Mouse (Mus musculus) testis, postnatal 10 days (tissue): ENCODE data around the gene Poldip2.

Experiments
- DNase-seq: peaks from one replicate; pipeline ENCODE4 v3.0.0; 2021; ENCODE audit warnings: low spot score

The Poldip2 gene

GRCm38 (mm10) chr11:78544449-78545111 is 32.6 kb downstream of the Poldip2 start:
- DNase-seq, result no peak

GRCm38 (mm10) chr11:78545181-78545580 is 33.2 kb downstream of the Poldip2 start:
- no peak for DNase-seq

DNA sequence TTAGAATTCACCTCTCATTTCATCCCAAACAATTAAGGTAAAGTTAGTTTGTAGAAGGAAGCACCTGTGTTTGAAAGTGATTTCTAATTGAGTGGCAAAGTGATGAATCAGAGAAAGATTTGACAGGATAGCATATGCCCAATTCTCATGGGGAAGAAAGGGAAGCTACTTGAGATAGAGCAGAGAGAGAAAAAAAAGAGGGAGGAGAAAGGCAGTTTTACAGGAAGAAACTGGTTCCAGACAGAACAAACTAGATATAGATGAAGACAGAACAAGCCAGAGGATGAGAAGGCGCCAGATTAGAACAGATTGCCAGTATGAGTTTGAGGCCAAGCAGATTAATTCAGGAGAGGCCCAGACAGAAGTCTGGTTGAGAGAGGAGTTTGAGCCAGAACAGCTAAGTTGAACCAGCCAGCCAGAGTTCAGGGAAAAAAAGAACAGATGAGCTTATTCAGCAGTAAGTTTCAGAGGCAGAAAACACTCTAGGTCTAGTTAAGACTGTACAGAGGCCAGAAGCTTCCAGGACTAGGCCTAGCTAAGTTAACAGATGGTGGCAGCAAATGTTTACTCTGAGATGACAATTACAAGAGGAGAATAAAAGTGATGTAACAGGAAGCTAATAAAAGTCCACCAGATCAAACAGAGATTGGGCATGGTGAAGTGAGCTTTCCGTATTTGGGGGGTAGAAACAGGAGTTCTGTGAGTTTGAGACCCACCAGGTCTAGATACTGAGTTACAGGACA is 35.9 kb downstream of the Poldip2 start:
- no peak for DNase-seq

DNA sequence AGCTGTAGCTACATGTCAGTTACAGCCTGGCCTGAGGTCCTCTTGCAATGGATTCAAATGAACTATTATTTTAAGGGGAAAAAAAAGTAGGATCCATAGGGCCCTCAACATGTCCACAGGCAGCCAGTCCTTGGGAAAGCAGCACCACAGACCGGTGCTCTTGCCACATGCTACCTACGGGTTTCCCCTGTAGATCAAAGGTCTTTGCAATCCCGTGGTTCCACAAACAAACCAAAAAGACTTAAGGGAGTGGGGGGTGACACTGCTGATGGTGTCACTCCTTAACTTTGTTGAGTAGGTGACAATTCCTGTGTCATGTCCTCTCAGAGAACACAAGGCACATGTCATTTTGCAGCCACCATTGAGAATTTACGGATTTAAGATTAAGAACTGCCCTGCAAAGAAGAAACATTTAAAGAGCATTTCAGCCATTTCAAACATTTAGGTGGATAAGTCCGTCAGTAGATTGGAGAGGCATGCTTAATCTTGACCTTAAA is 37.5 kb downstream of the Poldip2 start:
- no peak for DNase-seq

- DNase-seq, result peak; percentile 96
Observed at GRCm38 (mm10) chr11:78550168-78551058, 38.4 kb downstream of the Poldip2 start, which contains the start of gene Tmem97. TSS of gene Tmem97 (minus strand) at chr11:78550777.

GRCm38 (mm10) chr11:78551059-78551398 is 39.0 kb downstream of the Poldip2 start:
- DNase-seq, result no peak

DNA sequence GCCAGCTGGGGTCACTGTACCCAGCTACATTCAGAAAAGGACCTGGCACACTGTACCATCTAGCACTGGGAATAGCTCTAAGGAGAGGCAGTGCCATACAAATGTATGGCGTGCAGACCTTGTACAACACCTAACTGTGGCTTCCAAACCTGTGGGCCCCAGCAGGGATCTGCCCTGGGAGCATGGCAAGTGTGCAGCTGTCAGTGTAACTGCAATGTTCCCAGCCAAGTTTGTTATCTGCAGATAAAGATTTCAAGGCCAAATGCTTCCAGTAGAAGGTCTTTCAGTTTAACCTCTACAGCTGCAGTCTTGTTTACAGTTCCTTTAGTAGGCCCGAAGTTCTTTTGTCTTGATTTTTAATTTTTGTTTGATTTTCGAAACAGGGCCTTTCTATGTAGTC is 43.6 kb downstream of the Poldip2 start:
- DNase-seq, result no peak

DNA sequence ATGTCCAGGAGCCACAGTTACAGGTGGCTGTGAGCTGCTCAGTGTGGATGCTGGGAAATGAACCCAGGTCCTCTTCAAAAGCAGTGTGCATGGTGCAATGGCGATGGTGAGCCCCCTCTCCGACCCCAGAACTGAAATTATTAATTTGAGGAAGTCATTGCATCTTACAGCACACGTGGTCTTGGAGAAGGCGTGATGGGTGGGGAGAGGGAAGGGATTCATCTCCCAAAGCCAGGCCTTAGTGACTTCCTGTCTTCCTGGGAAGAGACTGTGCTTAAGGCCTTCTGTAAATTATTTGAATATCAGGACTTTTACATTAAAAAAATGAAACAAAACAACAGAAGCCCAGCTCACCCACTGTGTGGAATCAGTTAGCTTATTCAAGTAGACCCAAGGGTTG is 44.1 kb downstream of the Poldip2 start:
- no peak for DNase-seq

- no peak for DNase-seq
Observed at GRCm38 (mm10) chr11:78557241-78557640, 45.2 kb downstream of the Poldip2 start.

DNA sequence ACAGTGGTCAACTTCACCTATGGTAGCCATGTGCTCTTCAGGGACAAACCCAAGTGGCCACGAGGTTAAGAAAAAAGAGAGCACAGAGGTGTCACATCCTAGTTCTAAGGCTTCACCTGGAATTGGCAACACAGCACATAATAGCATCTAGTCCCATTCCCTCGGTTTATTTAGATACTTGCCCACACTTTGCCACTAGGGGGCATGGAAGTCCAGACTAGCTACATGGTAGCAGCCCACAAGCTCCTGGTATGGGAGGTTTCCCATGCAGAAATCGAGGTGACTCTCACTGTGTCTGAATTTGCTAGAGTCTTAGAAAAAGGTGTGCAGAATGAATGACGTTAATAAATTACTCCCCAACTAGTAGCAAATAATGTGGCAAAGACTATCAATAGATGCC is 48.5 kb downstream of the Poldip2 start:
- peak; percentile 80 for DNase-seq

DNA sequence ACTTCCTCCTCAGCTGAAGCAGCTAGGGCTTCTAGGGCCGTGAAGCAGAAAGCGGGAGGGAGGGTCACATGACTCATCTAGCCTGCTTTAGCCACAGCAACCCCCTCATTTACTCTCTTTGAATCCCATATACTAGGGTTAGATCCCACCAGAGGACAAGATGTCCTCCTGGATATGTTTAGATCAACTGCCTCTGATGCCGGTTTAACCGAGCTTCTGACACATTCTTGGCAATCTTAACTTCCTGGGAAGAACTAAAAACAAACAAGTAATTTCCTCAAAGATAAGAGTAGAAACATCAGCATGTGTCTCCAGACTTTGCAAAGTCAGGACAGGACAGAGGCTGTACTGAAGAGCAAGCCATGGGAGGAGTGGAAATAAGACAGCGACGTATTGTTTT is 54.8 kb downstream of the Poldip2 start:
- DNase-seq, result no peak

- no peak for DNase-seq
Observed at GRCm38 (mm10) chr11:78567614-78568013, 55.6 kb downstream of the Poldip2 start.

DNA sequence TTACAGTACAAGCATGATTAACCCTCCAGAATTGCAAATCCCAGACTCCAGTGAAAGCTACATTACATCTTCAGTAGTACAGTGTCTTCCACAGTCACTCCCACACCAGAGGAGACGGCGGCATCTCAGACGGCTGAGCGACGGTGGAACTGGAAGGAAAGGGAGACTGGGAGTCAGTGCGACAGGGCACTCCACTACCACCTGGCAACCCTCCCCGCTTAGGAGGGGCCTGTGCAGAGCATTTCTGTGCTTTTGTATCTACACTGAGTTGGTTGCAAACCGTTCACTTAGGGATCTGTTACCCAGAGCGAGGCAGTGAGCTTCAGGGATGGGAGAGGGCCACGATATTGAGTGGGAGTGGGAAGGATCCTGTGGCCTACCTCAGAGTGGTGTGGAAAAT is 56.8 kb downstream of the Poldip2 start:
- no peak for DNase-seq

GRCm38 (mm10) chr11:78569806-78570205 is 57.8 kb downstream of the Poldip2 start:
- no peak for DNase-seq

DNA sequence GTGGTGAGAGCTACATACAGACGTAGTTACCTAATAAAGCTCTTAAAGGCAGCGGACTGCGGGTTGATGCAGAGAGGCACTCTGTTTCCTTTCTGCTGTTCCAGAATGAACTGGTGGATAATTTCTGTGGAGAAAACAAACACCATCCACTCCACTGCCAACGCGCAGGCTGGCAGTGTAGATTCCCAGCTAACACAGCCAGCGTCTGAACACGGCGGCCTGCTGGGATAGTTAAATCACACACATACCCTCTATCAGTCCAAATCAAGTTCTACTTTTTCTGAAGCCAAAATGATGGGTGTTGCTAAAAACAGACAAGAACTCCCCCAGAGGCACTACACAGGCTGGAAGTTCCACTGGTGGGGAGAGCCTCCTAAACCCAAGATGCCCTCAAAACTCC is 59.4 kb downstream of the Poldip2 start:
- no peak for DNase-seq

- DNase-seq, result no peak
Observed at GRCm38 (mm10) chr11:78571854-78572253, 59.9 kb downstream of the Poldip2 start.
